In genomic region chr2:128746621-128747151, GRCm38 (mm10) we compare ENCODE assay signal across 10 mouse cellular contexts. TPM values are rescaled to one million over a fixed set of nuclear protein-coding genes. Genes with fewer than 3 reads are reported as not detected.
DNase-seq lines count a peak whose midpoint lies in the region; ATAC-seq and TF ChIP-seq lines count a peak whose summit lies in the region.
"Had no signal": no experiment of that assay in that cellular context is flagged by ENCODE, and none has a peak within 500 bp of the region (broad histone marks: within the 10 kb centered on the region; RNA-seq: fewer than 3 reads in every experiment).

No protein-coding gene starts in this region.

- no peak for TF ChIP-seq CTCF in kidney, adult 2 months (conservative IDR thresholded peaks at IDR 0.05; ENCODE audit: insufficient read depth, insufficient read length, low read depth, low read length)
- TF ChIP-seq CTCF in intestine, postnatal 0 days (IDR thresholded peaks at IDR 0.05; ENCODE audit: low read depth): no peak

- ATAC-seq in embryonic facial prominence, embryonic 15.5 days (ENCODE audit: insufficient number of reproducible peaks, low FRiP score, low TSS enrichment, low read depth): no peak
- peak; percentile 53; the same call in 1 of the 2 replicates for ATAC-seq in intestine, postnatal 0 days
- no peak for ATAC-seq in granulocyte monocyte progenitor cell, adult 5-6 weeks (replicated peaks; ENCODE audit: poor library complexity, severe bottlenecking)

- no peak overlapping the region for H3K9ac ChIP-seq in embryonic facial prominence, embryonic 15.5 days
- no peak overlapping the region for H3K9ac ChIP-seq in intestine, postnatal 0 days (ENCODE audit: low read depth, low read length)
- H3K9ac ChIP-seq: neural tube, embryonic 12.5 days had no signal

- H3K36me3 ChIP-seq in kidney, adult 2 months (ENCODE audit: control insufficient read depth, insufficient read depth, low read length): no peaks in the 10 kb centered on the region; the same call in none of the 2 replicates
- H3K36me3 ChIP-seq in embryonic facial prominence, embryonic 15.5 days: peaks cover 4% of the 10 kb centered on the region
- H3K36me3 ChIP-seq in intestine, postnatal 0 days (ENCODE audit: control insufficient read depth, insufficient read depth): peaks cover 23% of the 10 kb centered on the region
- H3K36me3 ChIP-seq: neural tube, embryonic 12.5 days had no signal

- peaks cover 16% of the 10 kb centered on the region for H3K4me1 ChIP-seq in kidney, adult 2 months (ENCODE audit: control insufficient read depth, insufficient read depth, low read length)
- peaks cover 42% of the 10 kb centered on the region for H3K4me1 ChIP-seq in embryonic facial prominence, embryonic 15.5 days
- H3K4me1 ChIP-seq in intestine, postnatal 0 days (replicated peaks; ENCODE audit: control insufficient read depth, insufficient read depth, low read length): 0 out of 2 replicates have a peak, but pooled peaks cover 11% of the 10 kb centered on the region
- H3K4me1 ChIP-seq: neural tube, embryonic 12.5 days had no signal

- H3K4me2 ChIP-seq in embryonic facial prominence, embryonic 15.5 days (replicated peaks): no peak overlapping the region
- H3K4me2 ChIP-seq in intestine, postnatal 0 days (replicated peaks; ENCODE audit: low read depth): no peak overlapping the region; the same call in 1 of the 2 replicates
- H3K4me2 ChIP-seq: neural tube, embryonic 12.5 days had no signal

- DNase-seq in kidney, adult 2 months: peak; percentile 78
- DNase-seq in kidney, adult 11 months: no peak
- DNase-seq in lung, postnatal 25 days (ENCODE audit: low spot score): peak; percentile 77
- DNase-seq in cerebellum, postnatal 25 days: no peak
- DNase-seq in spleen, postnatal 4 days (ENCODE audit: low spot score in 2 of 2): no peak
- DNase-seq: cerebellum, adult 9-10 months had no signal

- H3K4me3 ChIP-seq in kidney, adult 2 months (ENCODE audit: insufficient read depth, low read depth, low read length): no peak overlapping the region
- no peak overlapping the region for H3K4me3 ChIP-seq in embryonic facial prominence, embryonic 15.5 days (replicated peaks)
- H3K4me3 ChIP-seq in intestine, postnatal 0 days (ENCODE audit: low read depth, low read length): no peak overlapping the region
- H3K4me3 ChIP-seq: neural tube, embryonic 12.5 days had no signal

- H3K27ac ChIP-seq in kidney, adult 2 months (ENCODE audit: insufficient read depth, low read depth, low read length): peak overlapping the region; percentile 89
- peak overlapping the region; percentile 68; the same call in 1 of the 2 replicates for H3K27ac ChIP-seq in embryonic facial prominence, embryonic 15.5 days (replicated peaks)
- peak overlapping the region; percentile 74 for H3K27ac ChIP-seq in intestine, postnatal 0 days (ENCODE audit: low read depth, low read length)
- H3K27ac ChIP-seq: neural tube, embryonic 12.5 days had no signal

- no peaks in the 10 kb centered on the region for H3K9me3 ChIP-seq in embryonic facial prominence, embryonic 15.5 days (replicated peaks)
- no peaks in the 10 kb centered on the region for H3K9me3 ChIP-seq in intestine, postnatal 0 days (ENCODE audit: control insufficient read depth)
- H3K9me3 ChIP-seq: neural tube, embryonic 12.5 days had no signal

- H3K27me3 ChIP-seq in kidney, adult 2 months (replicated peaks; ENCODE audit: control insufficient read depth, insufficient read depth, low read length): no peaks in the 10 kb centered on the region
- H3K27me3 ChIP-seq in embryonic facial prominence, embryonic 15.5 days: no peaks in the 10 kb centered on the region
- no peaks in the 10 kb centered on the region for H3K27me3 ChIP-seq in intestine, postnatal 0 days (replicated peaks; ENCODE audit: control insufficient read depth, insufficient read depth, low read length)
- H3K27me3 ChIP-seq: neural tube, embryonic 12.5 days had no signal

- no peak for TF ChIP-seq POLR2A in kidney, adult 2 months (IDR thresholded peaks at IDR 0.05; ENCODE audit: low read depth, low read length)

- 58% methylated on average over 5 of the region's 5 CpGs for WGBS in kidney, adult 2 months
- 63% methylated on average over 5 of the region's 5 CpGs for WGBS in embryonic facial prominence, embryonic 15.5 days
- WGBS in intestine, postnatal 0 days: 29% methylated on average over 5 of the region's 5 CpGs

RNA-seq across cellular contexts. Expression of gene Mertk, which starts 47.9 kb away (rescaled TPM):
- 12.4 and 13.3 TPM in 2 replicates for polyA plus RNA-seq in kidney, adult 2 months (2012; rRNA removed)
- polyA plus RNA-seq in embryonic facial prominence, embryonic 15.5 days (2015; fragmentation: Nextera tagmentation; extraction: Ambion mirVana): 10.2 and 10.3 TPM in 2 replicates
- polyA plus RNA-seq in intestine, postnatal 0 days (2015; fragmentation: Nextera tagmentation; extraction: Ambion mirVana): 16.2 and 16.8 TPM in 2 replicates
- not detected in 2 replicates for total RNA-seq in granulocyte monocyte progenitor cell, adult 5-6 weeks (2014; fragmentation: Nextera tagmentation)
- not detected in 2 replicates for total RNA-seq in granulocyte monocyte progenitor cell, adult 5-6 weeks (2017)

RNA-seq across cellular contexts. Expression of gene Anapc1, which starts 59.5 kb away (rescaled TPM):
- polyA plus RNA-seq in kidney, adult 2 months (2012; rRNA removed): 32.2 and 40.6 TPM in 2 replicates
- polyA plus RNA-seq in embryonic facial prominence, embryonic 15.5 days (2015; fragmentation: Nextera tagmentation; extraction: Ambion mirVana): 52.0 and 55.4 TPM in 2 replicates
- polyA plus RNA-seq in intestine, postnatal 0 days (2015; fragmentation: Nextera tagmentation; extraction: Ambion mirVana): 14.0 and 15.6 TPM in 2 replicates
- 101 and 130 TPM in 2 replicates for total RNA-seq in granulocyte monocyte progenitor cell, adult 5-6 weeks (2014; fragmentation: Nextera tagmentation)
- 111 and 148 TPM in 2 replicates for total RNA-seq in granulocyte monocyte progenitor cell, adult 5-6 weeks (2017)

Comparison
In these comparisons a context has a peak if more than half of its experiments do, and no peak if none do; other contexts are left out.
1. DNase-seq: peak in kidney, adult 2 months (single experiment) and lung, postnatal 25 days (single experiment); none in kidney, adult 11 months (single experiment), cerebellum, postnatal 25 days (0 of 2) and spleen, postnatal 4 days (0 of 2).
2. Peak in every context shown above with its lines, with median percentiles within 50 percentile points of each other: H3K27ac ChIP-seq.